Mouse (Mus musculus) lung, postnatal 0 days (tissue): Measurements from ENCODE around the gene St6galnac5.

Source experiments
- CTCF ChIP-seq: IDR thresholded peaks from 2 replicates; pipeline ENCODE4 v1.5.1; 2016; ENCODE audit warnings: antibody characterized with exemption, mild to moderate bottlenecking
- EP300 ChIP-seq: IDR thresholded peaks from 2 replicates; pipeline ENCODE4 v1.6.1; 2016; ENCODE audit warnings: antibody characterized with exemption, mild to moderate bottlenecking, control low read depth

DNA sequence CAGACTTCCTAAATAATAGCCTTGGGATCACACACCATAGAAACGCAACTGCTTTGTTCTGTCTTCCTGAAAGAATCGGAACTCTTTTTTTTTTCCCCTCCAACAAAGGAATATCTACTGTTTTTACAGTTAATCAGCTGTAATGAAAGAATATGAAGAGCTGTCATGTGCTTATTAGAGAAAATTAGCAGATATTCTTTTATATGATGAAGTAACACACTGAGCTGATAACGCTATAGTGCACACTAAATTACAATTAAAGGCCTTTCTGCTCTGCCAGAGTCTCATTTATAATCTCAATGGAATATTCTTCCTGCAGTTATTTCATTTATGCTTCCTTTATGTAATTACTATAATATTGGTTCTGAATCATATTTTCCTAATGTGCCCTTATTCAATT lies 139.4 kb downstream of the St6galnac5 start:
- no peak for TF ChIP-seq CTCF
- no peak for TF ChIP-seq EP300
